13 mouse cellular contexts compared by ENCODE assay signal in genomic region chr6:88718033-88718725, GRCm38 (mm10).
"Had no signal": no experiment of that assay in that cellular context is flagged by ENCODE, and none has a peak within 500 bp of the region (broad histone marks: within the 10 kb centered on the region; RNA-seq: fewer than 3 reads in every experiment).

No protein-coding gene starts in this region.

- H3K4me2 ChIP-seq: kidney, embryonic 15.5 days; limb, embryonic 15.5 days; liver, embryonic 13.5 days; neural tube, embryonic 12.5 days; stomach, embryonic 15.5 days had no signal

- H3K36me3 ChIP-seq: kidney, embryonic 15.5 days; limb, embryonic 15.5 days; liver, embryonic 13.5 days; neural tube, embryonic 12.5 days; stomach, embryonic 15.5 days had no signal

- H3K27me3 ChIP-seq: limb, embryonic 15.5 days; stomach, embryonic 15.5 days had no signal

- H3K9me3 ChIP-seq: kidney, embryonic 15.5 days; limb, embryonic 15.5 days; liver, embryonic 13.5 days; neural tube, embryonic 12.5 days; stomach, embryonic 15.5 days had no signal

- H3K4me3 ChIP-seq: kidney, embryonic 15.5 days; limb, embryonic 15.5 days; liver, embryonic 13.5 days; myocyte; neural tube, embryonic 12.5 days; stomach, embryonic 15.5 days had no signal

- H3K27ac ChIP-seq: kidney, embryonic 15.5 days; limb, embryonic 15.5 days; liver, embryonic 13.5 days; neural tube, embryonic 12.5 days; stomach, embryonic 15.5 days had no signal

- DNase-seq: layer of hippocampus, adult 9-11 months; layer of hippocampus, postnatal 36 days; liver, embryonic 13.5 days; lung, adult 18-20 months; midbrain, embryonic 14.5 days; spleen, adult 18-20 months; thymus, adult 2 months; thymus, postnatal 25 days had no signal

- H3K4me1 ChIP-seq: limb, embryonic 15.5 days; neural tube, embryonic 12.5 days had no signal

- H3K9ac ChIP-seq: kidney, embryonic 15.5 days; limb, embryonic 15.5 days; liver, embryonic 13.5 days; neural tube, embryonic 12.5 days; stomach, embryonic 15.5 days had no signal
